Mouse (Mus musculus) ES-Bruce4 (cell line): ENCODE measurements at regions not wholly inside any gene's neighbourhood (a gene's known extent, or its start where the extent isn't known, plus 50 kb on each side); places are given as distances from the start of the nearest gene placed in this dataset.

Source experiments
- CTCF ChIP-seq: IDR thresholded peaks from one replicate; pipeline ENCODE4 v1.8.1; 2011; ENCODE audit warnings: low read depth, low read length
- POLR2A ChIP-seq: IDR thresholded peaks from one replicate; pipeline ENCODE4 v1.8.1; 2011; ENCODE audit warnings: low read length; ENCODE audit not compliant: insufficient read depth

DNA sequence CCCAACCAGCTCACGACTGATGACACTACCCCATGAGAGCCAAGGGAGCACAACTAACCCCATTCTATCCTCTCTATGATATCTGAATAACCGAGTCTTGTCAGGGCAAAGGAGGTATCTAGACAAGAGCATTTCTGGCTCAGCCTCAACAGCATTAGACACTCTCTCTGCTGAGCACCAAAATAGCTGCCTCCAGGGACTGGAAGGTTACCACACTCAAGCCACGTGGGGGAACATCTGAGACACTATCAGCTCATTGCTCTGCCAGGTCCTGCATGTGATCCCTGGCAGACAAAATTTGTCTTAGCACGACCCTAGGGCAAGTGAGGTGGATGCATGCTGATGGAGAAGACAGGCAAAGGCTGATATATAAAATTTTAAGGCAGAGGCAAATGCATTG, 436.4 kb upstream of the Fam19a5 start:
- TF ChIP-seq CTCF: no peak
- no peak for TF ChIP-seq POLR2A
